ENCODE assay signal across 14 mouse cellular contexts in the genomic region with DNA sequence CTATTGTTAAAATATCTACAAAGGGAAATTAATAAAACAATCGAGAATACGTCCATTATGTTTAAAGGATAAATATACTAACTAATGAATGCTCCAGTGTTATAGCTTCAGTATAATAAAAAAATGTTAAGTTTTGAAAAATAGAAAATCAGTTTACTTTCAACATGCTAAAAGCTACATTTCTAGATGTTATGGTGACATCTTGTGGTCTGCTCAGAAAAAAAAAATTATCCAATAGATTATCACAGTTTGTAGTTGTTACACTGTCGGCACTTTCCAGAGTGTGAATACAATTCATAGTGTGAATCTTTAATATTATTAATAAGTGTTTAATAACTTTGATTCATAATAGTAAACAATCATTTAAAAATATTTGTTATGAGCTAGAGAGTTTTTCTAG. TPM values are rescaled to one million over a fixed set of nuclear protein-coding genes. Genes with fewer than 3 reads are reported as not detected.
DNase-seq lines count a peak whose midpoint lies in the region; ATAC-seq and TF ChIP-seq lines count a peak whose summit lies in the region.
"Had no signal": no experiment of that assay in that cellular context is flagged by ENCODE, and none has a peak within 500 bp of the region (broad histone marks: within the 10 kb centered on the region; RNA-seq: fewer than 3 reads in every experiment).

No protein-coding gene starts in this region.

- H3K4me1 ChIP-seq in kidney, adult 2 months (ENCODE audit: control insufficient read depth, insufficient read depth, low read length) = no peaks in the 10 kb centered on the region
- H3K4me1 ChIP-seq in midbrain, embryonic 14.5 days (ENCODE audit: control insufficient read depth, insufficient read depth, low read length) = no peaks in the 10 kb centered on the region
- no peaks in the 10 kb centered on the region for H3K4me1 ChIP-seq in midbrain, embryonic 11.5 days (ENCODE audit: control insufficient read depth, insufficient read depth, low read length)
- no peaks in the 10 kb centered on the region for H3K4me1 ChIP-seq in stomach, postnatal 0 days (replicated peaks; ENCODE audit: control insufficient read depth, insufficient read depth)
- H3K4me1 ChIP-seq: embryonic facial prominence, embryonic 15.5 days; forebrain, embryonic 12.5 days; neural tube, embryonic 13.5 days had no signal

- no peak overlapping the region for H3K4me3 ChIP-seq in kidney, adult 2 months (ENCODE audit: insufficient read depth, low read depth, low read length)
- no peak overlapping the region for H3K4me3 ChIP-seq in midbrain, embryonic 14.5 days (replicated peaks; ENCODE audit: low read depth, low read length)
- no peak overlapping the region for H3K4me3 ChIP-seq in midbrain, embryonic 11.5 days (ENCODE audit: low read depth, low read length)
- no peak overlapping the region for H3K4me3 ChIP-seq in stomach, postnatal 0 days (ENCODE audit: low read depth, low read length)
- H3K4me3 ChIP-seq: embryonic facial prominence, embryonic 15.5 days; forebrain, embryonic 12.5 days; neural tube, embryonic 13.5 days had no signal

- no peak for TF ChIP-seq POLR2A in kidney, adult 2 months (IDR thresholded peaks at IDR 0.05; ENCODE audit: low read depth, low read length)

- ATAC-seq in midbrain, embryonic 14.5 days (ENCODE audit: low FRiP score, low TSS enrichment) = no peak
- no peak for ATAC-seq in midbrain, embryonic 11.5 days (ENCODE audit: low FRiP score)
- no peak for ATAC-seq in stomach, postnatal 0 days (ENCODE audit: low FRiP score, low TSS enrichment)
- ATAC-seq: intestine, embryonic 16.5 days had no signal

- H3K27me3 ChIP-seq in kidney, adult 2 months (replicated peaks; ENCODE audit: control insufficient read depth, insufficient read depth, low read length) = no peaks in the 10 kb centered on the region
- no peaks in the 10 kb centered on the region for H3K27me3 ChIP-seq in midbrain, embryonic 14.5 days (ENCODE audit: control insufficient read depth, insufficient read depth, low read length)
- H3K27me3 ChIP-seq in midbrain, embryonic 11.5 days (ENCODE audit: control insufficient read depth, insufficient read depth, low read length) = no peaks in the 10 kb centered on the region
- H3K27me3 ChIP-seq in stomach, postnatal 0 days (ENCODE audit: control insufficient read depth, insufficient read depth, low read length) = no peaks in the 10 kb centered on the region
- H3K27me3 ChIP-seq: embryonic facial prominence, embryonic 15.5 days; forebrain, embryonic 12.5 days; neural tube, embryonic 13.5 days had no signal

- WGBS in kidney, adult 2 months = 54% methylated on average over 3 of the region's 3 CpGs
- 78% methylated on average over 3 of the region's 3 CpGs for WGBS in midbrain, embryonic 14.5 days
- 85% methylated on average over 3 of the region's 3 CpGs for WGBS in midbrain, embryonic 11.5 days
- WGBS in stomach, postnatal 0 days = 60% methylated on average over 3 of the region's 3 CpGs

- no peaks in the 10 kb centered on the region for H3K9me3 ChIP-seq in midbrain, embryonic 14.5 days (ENCODE audit: control insufficient read depth, low read length)
- no peaks in the 10 kb centered on the region for H3K9me3 ChIP-seq in midbrain, embryonic 11.5 days (ENCODE audit: control insufficient read depth, low read length)
- no peaks in the 10 kb centered on the region for H3K9me3 ChIP-seq in stomach, postnatal 0 days (ENCODE audit: control insufficient read depth, low read length)
- H3K9me3 ChIP-seq: embryonic facial prominence, embryonic 15.5 days; forebrain, embryonic 12.5 days; neural tube, embryonic 13.5 days had no signal

- no peaks in the 10 kb centered on the region for H3K36me3 ChIP-seq in kidney, adult 2 months (ENCODE audit: control insufficient read depth, insufficient read depth, low read length)
- H3K36me3 ChIP-seq in midbrain, embryonic 14.5 days (ENCODE audit: control insufficient read depth, insufficient read depth, low read length) = no peaks in the 10 kb centered on the region
- no peaks in the 10 kb centered on the region for H3K36me3 ChIP-seq in midbrain, embryonic 11.5 days (ENCODE audit: control insufficient read depth, insufficient read depth, low read length)
- no peaks in the 10 kb centered on the region for H3K36me3 ChIP-seq in stomach, postnatal 0 days (ENCODE audit: control insufficient read depth, insufficient read depth, low read length)
- H3K36me3 ChIP-seq: embryonic facial prominence, embryonic 15.5 days; forebrain, embryonic 12.5 days; neural tube, embryonic 13.5 days had no signal

- TF ChIP-seq CTCF in kidney, adult 2 months (conservative IDR thresholded peaks at IDR 0.05; ENCODE audit: insufficient read depth, insufficient read length, low read depth, low read length) = no peak
- peak; percentile 56 for TF ChIP-seq CTCF in stomach, postnatal 0 days (IDR thresholded peaks at IDR 0.05; ENCODE audit: low read depth)

- no peak overlapping the region for H3K27ac ChIP-seq in kidney, adult 2 months (ENCODE audit: insufficient read depth, low read depth, low read length)
- H3K27ac ChIP-seq in midbrain, embryonic 14.5 days (replicated peaks; ENCODE audit: low read depth, low read length) = no peak overlapping the region
- H3K27ac ChIP-seq in midbrain, embryonic 11.5 days (ENCODE audit: low read depth, low read length) = no peak overlapping the region
- H3K27ac ChIP-seq in stomach, postnatal 0 days (replicated peaks) = no peak overlapping the region
- H3K27ac ChIP-seq: embryonic facial prominence, embryonic 15.5 days; forebrain, embryonic 12.5 days; neural tube, embryonic 13.5 days had no signal

- no peak overlapping the region for H3K9ac ChIP-seq in midbrain, embryonic 14.5 days (replicated peaks; ENCODE audit: low read length)
- H3K9ac ChIP-seq in midbrain, embryonic 11.5 days (ENCODE audit: low read length) = no peak overlapping the region
- no peak overlapping the region for H3K9ac ChIP-seq in stomach, postnatal 0 days (ENCODE audit: low read length)
- H3K9ac ChIP-seq: embryonic facial prominence, embryonic 15.5 days; forebrain, embryonic 12.5 days; neural tube, embryonic 13.5 days had no signal

- no peak for TF ChIP-seq EP300 in stomach, postnatal 0 days (optimal IDR thresholded peaks at IDR 0.05)

- DNase-seq in kidney, adult 2 months = peak; percentile 5
- no peak for DNase-seq in kidney, adult 11 months
- peak; percentile 46 for DNase-seq in midbrain, embryonic 14.5 days
- no peak for DNase-seq in midbrain, embryonic 11.5 days (ENCODE audit: low spot score, missing footprints)
- peak; percentile 22 for DNase-seq in adipocyte (ENCODE audit: low spot score)
- no peak for DNase-seq in stomach, postnatal 0 days (ENCODE audit: low spot score)
- DNase-seq in thymus, postnatal 10 days (ENCODE audit: low spot score in 2 of 2) = no peak
- DNase-seq: adrenal gland, postnatal 25 days; cerebellum, adult 9-10 months; thymus, postnatal 14 days had no signal

- no peak overlapping the region for H3K4me2 ChIP-seq in midbrain, embryonic 14.5 days (ENCODE audit: low read length)
- H3K4me2 ChIP-seq in midbrain, embryonic 11.5 days = no peak overlapping the region
- H3K4me2 ChIP-seq in stomach, postnatal 0 days (replicated peaks; ENCODE audit: low read depth) = no peak overlapping the region
- H3K4me2 ChIP-seq: embryonic facial prominence, embryonic 15.5 days; forebrain, embryonic 12.5 days; neural tube, embryonic 13.5 days had no signal

RNA-seq across cellular contexts. Expression of a gene that starts 31.7 kb away (rescaled TPM):
- 1.6 and 2.1 TPM in 2 replicates for polyA plus RNA-seq in kidney, adult 2 months (2012; rRNA removed)
- polyA plus RNA-seq in midbrain, embryonic 14.5 days (2014; fragmentation: Nextera tagmentation; extraction: Ambion mirVana) = 19.3 and 32.7 TPM in 2 replicates
- 1.8 and 2.5 TPM in 2 replicates for polyA plus RNA-seq in midbrain, embryonic 11.5 days (2014; fragmentation: Nextera tagmentation; extraction: Ambion mirVana)
- 9.8 and 12.8 TPM in 2 replicates for polyA plus RNA-seq in stomach, postnatal 0 days (2015; fragmentation: Nextera tagmentation; extraction: Ambion mirVana)

RNA-seq across cellular contexts. Expression of a gene that starts 32.3 kb away (rescaled TPM):
- polyA plus RNA-seq in kidney, adult 2 months (2012; rRNA removed) = 13.6 and 17.2 TPM in 2 replicates
- polyA plus RNA-seq in midbrain, embryonic 14.5 days (2014; fragmentation: Nextera tagmentation; extraction: Ambion mirVana) = 34.7 and 45.0 TPM in 2 replicates
- 46.9 and 48.2 TPM in 2 replicates for polyA plus RNA-seq in midbrain, embryonic 11.5 days (2014; fragmentation: Nextera tagmentation; extraction: Ambion mirVana)
- 18.9 and 19.3 TPM in 2 replicates for polyA plus RNA-seq in stomach, postnatal 0 days (2015; fragmentation: Nextera tagmentation; extraction: Ambion mirVana)

RNA-seq across cellular contexts. Expression of a gene that starts 51.1 kb away (rescaled TPM):
- polyA plus RNA-seq in kidney, adult 2 months (2012; rRNA removed) = 38.7 and 52.9 TPM in 2 replicates
- polyA plus RNA-seq in midbrain, embryonic 14.5 days (2014; fragmentation: Nextera tagmentation; extraction: Ambion mirVana) = 125 and 132 TPM in 2 replicates
- 116 and 123 TPM in 2 replicates for polyA plus RNA-seq in midbrain, embryonic 11.5 days (2014; fragmentation: Nextera tagmentation; extraction: Ambion mirVana)
- polyA plus RNA-seq in stomach, postnatal 0 days (2015; fragmentation: Nextera tagmentation; extraction: Ambion mirVana) = 85.9 and 86.5 TPM in 2 replicates

Comparison
In these comparisons a context has a peak if more than half of its experiments do, and no peak if none do; other contexts are left out.
1. DNase-seq: peak in kidney, adult 2 months (single experiment), midbrain, embryonic 14.5 days (single experiment) and adipocyte (single experiment); none in kidney, adult 11 months (single experiment), midbrain, embryonic 11.5 days (single experiment), stomach, postnatal 0 days (single experiment) and thymus, postnatal 10 days (0 of 2).